Mouse (Mus musculus): ENCODE measurements around the gene Colca2.

DNA sequence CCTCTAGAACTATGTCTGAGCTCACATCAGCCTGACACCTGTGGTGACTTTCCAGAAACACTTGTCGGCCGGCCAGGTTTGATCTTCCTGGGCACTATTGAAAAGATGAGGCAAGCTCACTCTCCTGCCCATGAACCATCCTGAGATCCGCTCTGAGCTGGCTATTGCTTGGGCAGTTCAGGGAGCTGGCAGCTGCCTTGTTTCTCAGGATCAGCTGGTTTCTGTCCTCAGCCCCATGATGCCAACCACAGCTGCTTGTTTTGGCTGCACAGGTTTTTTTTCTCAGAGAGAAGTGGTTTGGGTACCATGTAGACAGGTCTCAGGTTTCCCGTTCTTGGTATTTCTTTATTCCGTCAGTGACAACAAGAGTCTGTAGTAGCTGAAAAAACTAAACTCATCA lies 19.9 kb downstream of the Colca2 start:
- no peak for TF ChIP-seq CTCF (IDR thresholded peaks at IDR 0.05; ENCODE audit: low read depth)
- no peak for TF ChIP-seq EP300 (IDR thresholded peaks at IDR 0.05; ENCODE audit: low read depth)
